Mouse (Mus musculus) E14TG2a.4 (cell line): Measurements from ENCODE around the gene Apol10b.

Source experiments
- CTCF ChIP-seq: conservative IDR thresholded peaks from 2 replicates; pipeline ENCODE4 v1.5.1; 2014; ENCODE audit warnings: low read length
- NANOG ChIP-seq: IDR thresholded peaks from 2 replicates; pipeline ENCODE4 v1.6.1; 2014; ENCODE audit warnings: borderline replicate concordance, low read length, mixed read lengths
- POU5F1 ChIP-seq: IDR thresholded peaks from 2 replicates; pipeline ENCODE4 v1.6.1; 2014; ENCODE audit warnings: low read length, borderline replicate concordance

DNA sequence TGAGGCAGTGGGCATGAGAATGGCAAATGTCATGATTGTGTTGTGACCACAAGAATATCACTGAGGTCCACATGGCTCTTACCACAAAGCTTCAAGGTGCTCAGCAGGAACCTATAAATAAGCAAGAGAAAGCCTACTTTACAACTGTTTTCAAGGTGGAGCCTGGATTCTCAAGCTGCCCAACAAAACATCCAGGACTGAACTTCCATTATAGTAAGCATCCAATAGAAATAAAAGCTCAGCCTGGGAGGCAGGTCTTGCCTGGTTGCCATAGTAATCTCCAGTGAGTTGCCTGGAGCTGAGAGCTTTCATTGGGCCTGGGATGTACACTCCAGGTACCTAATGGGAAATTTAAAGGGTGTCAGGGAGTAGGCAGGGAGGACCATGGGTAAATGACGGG lies 3.0 kb upstream of the Apol10b start, which contains the start of gene Gm36245:
- TF ChIP-seq CTCF = no peak
- no peak for TF ChIP-seq NANOG
- no peak for TF ChIP-seq POU5F1
